Mouse (Mus musculus) cerebellum, adult 18-20 months (tissue): ENCODE results near the gene Dot1l.

Source experiments
- DNase-seq, 2 experiments: peaks; one replicate each; pipeline ENCODE4 v3.0.0; 2021

The Dot1l gene

DNA sequence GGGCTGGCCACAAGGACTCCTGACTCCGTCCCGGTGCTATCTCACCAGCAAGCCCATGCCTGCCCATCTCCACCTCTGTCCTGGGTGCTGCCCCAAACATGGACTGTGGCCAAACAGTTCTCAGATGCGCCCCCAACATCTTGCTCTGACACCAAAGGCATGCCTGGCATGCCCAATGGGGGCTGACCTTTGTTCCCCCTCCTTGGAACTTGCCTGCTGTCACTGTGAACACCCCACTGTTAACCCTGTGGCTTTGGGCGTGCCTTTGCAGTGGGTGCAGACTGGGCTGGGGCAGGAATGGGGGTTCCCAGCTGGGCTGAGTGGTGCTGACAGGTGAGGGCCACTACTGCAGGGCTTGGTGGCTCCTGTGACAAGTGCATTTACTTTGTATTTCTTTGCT lies 38.8 kb downstream of the Dot1l start:
- DNase-seq, result no peak

GRCm38 (mm10) chr10:80794750-80795149 lies 39.7 kb downstream of the Dot1l start:
- no peak for DNase-seq

GRCm38 (mm10) chr10:80796307-80796848 lies 41.4 kb downstream of the Dot1l start:
- DNase-seq, result no peak

GRCm38 (mm10) chr10:80797186-80798149 lies 42.5 kb downstream of the Dot1l start:
- DNase-seq, result no peak

GRCm38 (mm10) chr10:80798150-80799006 lies 43.4 kb downstream of the Dot1l start, which contains the start of the genes Sf3a2 and Plekhj1:
TSS of gene Sf3a2 (plus strand) at chr10:80798198.
TSS of gene Plekhj1 (minus strand) at chr10:80798626.
- DNase-seq, result peak; percentile 95 to 99

DNA sequence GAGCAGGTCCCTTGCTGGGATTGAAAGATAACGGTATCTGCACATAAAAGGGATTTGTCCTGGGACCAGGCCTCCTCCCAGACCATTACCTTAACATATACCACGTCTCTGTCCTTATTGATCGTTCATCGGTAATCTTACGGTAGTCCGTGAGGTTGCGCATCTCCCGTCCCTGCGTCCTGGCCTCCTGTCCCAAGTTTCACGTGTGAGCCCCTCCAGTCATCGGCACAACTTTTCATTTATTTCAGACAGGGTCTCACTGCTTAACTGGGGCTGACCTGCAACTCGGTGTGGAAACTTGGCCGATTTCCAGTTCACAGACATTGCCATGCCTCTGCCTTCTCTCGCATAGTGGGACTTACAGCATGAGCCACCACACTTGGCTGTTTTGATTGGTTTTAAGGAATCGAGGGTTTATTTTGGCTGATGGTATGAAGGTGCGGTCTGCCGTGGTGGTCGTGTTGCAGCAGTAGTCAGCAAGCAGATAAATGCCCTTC lies 44.1 kb downstream of the Dot1l start:
- DNase-seq, result no peak

- no peak for DNase-seq
These were observed 47.4 kb downstream of the Dot1l start for GRCm38 (mm10) chr10:80802204-80802912.

- DNase-seq, result no peak
These were observed 48.0 kb downstream of the Dot1l start for GRCm38 (mm10) chr10:80802996-80803395.

GRCm38 (mm10) chr10:80804340-80804739 lies 49.3 kb downstream of the Dot1l start:
- no peak for DNase-seq

DNA sequence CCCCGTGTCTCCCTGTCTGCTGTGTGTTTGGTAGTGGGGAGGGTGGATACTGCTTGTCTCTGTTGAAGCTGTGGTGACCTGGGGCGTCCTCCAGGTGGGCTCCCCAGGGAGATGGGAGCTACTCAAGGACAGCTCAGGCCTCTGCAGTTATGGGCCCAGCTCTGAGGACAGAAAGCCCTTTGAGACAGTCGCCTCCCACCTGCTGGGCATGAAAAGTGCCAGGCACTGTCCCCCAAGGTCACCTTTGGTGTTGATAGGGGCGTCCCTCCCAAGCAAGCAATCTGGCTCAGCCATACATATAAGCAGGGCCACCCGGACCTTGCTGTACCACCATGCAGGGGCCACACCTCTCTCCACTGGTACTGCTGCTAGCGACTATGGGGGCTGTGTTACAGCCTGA lies 49.9 kb downstream of the Dot1l start, which contains the start of gene Amh:
TSS of gene Amh (plus strand) at position 328 of the 400 bp plus-strand sequence.
- no peak for DNase-seq

DNA sequence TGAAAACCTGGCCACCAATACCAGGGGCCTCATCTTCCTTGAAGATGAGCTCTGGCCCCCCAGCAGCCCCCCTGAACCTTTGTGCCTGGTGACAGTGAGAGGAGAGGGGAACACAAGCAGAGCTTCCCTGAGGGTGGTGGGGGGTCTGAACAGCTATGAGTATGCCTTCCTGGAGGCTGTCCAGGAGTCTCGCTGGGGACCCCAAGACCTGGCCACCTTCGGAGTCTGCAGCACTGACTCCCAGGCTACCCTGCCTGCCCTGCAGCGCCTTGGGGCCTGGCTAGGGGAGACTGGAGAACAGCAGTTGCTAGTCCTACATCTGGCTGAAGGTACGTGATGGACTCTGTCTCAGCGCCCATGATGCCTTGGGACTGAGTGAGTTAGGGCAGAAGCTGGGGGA lies 50.3 kb downstream of the Dot1l start:
- DNase-seq, result no peak

DNA sequence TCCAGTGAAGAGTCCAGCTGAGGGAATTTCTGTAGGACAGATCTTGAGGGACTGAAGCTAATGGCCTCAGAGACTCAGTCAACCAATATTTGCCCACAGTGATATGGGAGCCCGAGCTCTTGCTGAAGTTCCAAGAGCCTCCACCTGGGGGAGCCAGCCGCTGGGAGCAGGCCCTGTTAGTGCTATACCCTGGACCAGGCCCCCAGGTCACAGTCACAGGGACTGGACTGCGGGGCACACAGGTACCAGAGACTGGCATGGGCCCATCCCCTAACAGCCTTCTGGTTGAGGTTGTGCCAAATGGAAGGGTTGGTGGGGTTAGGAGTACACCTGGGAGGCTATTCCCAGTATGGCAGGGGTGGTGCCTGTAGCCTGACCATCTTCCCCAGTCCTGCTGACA lies 50.9 kb downstream of the Dot1l start:
- DNase-seq, result peak; percentile 86 to 89

- no peak for DNase-seq
These were observed 51.5 kb downstream of the Dot1l start for GRCm38 (mm10) chr10:80806341-80807056.

- peak; percentile 87 to 89 for DNase-seq
These were observed 52.1 kb downstream of the Dot1l start for GRCm38 (mm10) chr10:80807057-80807627.

DNA sequence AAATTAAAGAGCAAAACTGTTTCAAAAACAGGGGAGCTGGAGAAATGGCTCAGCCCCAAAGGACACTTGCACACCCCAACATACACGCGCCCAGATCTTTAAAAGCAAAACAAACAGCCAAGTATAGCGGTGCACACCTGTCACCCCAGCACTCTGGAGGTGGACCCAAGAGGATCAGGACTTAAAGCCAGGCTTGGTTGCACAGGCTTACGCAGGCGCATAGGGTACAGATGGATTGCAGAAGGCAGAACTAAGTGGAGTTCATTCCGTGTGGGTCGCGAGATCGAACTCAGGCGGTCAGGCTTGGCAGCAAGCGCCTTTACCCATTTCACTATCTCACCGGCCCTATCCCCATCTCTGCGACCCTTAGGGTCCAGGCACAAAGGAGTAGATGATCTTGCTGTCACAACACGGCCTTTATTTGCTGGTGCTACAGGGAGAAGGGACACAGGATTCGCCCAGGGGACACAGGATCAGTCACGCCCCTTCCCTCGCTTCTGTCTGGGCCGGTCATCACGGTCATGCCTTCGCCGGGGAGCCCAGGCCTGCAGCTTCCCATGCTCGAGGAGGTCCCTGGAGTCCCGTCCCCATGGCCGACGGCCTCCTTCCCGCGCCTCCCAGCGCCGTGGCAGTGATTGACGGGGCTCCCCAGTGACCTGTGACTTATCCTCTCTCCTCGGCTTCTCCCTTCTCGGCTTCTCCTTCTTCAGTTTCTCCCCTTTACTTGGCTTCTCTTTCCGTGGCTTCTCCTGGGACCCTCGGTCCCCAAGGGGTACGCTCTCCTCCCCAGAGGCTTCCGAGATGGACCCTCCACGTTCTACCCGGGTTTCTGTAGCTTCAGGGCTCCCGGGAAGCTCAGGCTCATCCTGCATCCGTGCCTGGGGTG lies 53.3 kb downstream of the Dot1l start:
- DNase-seq, result peak in 1 of 2 experiments; percentile 27

- DNase-seq, result no peak
These were observed 54.1 kb downstream of the Dot1l start for GRCm38 (mm10) chr10:80808985-80809632.

DNA sequence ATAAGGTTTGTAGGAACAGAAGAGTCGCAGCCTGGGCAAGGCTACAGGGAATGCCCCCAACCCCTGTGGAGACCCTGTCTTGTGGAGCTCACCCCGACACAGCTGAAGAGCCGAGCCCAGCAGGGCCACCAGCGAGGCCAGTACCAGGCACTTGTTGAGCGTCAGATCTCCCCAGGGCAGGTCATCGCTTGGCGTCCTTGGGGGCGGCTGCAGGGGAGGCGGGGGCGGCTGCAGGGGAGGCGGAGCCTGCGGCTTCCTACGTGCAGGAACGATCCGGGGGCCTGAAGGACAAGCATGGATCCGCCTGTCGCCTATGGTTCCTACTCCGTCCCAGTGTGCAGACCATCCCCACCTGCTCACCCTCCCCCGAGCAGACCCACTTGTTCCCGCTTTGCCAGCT lies 55.1 kb downstream of the Dot1l start:
- no peak for DNase-seq

GRCm38 (mm10) chr10:80812391-80813041 lies 57.5 kb downstream of the Dot1l start:
- DNase-seq, result no peak

DNA sequence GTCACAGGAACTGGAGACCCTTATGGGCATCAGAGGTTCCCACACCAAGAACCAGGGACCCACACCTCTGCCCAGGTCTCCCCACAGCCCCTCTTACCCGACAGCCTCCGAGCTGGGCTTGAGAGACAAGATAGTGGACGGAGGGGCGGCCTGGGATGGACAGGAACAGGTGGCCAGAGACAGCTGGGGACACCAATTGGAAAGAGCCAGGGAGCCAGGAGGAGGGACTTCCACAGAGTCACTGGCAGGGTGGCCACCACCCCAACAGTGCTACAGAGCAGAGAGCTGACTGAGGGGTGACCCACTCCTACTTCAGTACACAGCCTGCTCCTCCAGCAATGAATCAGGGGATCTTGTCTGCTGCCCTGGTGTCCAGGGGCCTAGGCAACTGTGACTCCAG lies 58.4 kb downstream of the Dot1l start, which contains the start of gene Jsrp1:
TSS of gene Jsrp1 (minus strand) at position 133 of the 400 bp plus-strand sequence.
- DNase-seq, result no peak
